Mouse (Mus musculus): ENCODE measurements at regions not wholly inside any gene's neighbourhood (a gene's known extent, or its start where the extent isn't known, plus 50 kb on each side); places are given as distances from the start of the nearest gene placed in this dataset.

DNA sequence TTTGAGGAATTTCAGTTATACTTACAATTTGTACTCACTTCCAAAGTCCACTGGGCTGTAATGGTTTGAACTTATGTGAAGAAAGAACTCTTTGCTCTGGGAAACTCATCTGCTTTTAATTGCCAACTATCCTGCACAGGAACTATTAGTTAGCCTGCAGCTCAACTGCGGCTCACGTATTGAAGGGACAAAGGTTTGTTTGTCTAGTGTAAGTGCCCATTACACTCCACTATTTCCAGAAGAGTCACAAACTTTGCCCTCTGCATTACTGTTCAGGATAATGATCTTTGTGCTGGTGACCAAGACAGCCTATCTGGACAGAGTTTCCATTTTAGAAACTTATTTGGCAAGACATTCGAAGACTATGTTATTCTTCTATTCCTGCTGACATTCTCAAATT, 74.5 kb downstream of the Slc10a2 start:
- in situ Hi-C loops (cut with MboI, MseI): no loop called here

DNA sequence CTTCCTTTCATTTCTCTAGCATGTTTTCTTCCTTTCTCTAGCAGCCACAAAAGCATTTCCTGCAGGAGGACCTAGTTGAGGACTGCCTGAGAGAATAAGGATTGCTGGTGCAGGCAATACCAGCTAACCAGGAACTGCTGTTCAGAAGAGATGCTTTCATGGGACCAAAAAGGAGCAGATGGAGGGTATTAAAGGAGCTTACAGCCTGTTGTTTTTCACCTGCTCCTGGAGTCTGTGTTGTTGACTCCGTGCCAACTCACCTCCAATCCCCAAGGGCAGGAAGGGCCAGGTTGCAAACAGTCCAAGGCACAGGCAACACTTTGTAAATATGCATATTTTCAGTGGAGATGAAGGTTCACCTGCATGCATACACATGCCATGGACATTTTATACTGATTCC, 92.8 kb downstream of the Slc10a2 start:
- in situ Hi-C loops (cut with MboI, MseI): no loop called here

DNA sequence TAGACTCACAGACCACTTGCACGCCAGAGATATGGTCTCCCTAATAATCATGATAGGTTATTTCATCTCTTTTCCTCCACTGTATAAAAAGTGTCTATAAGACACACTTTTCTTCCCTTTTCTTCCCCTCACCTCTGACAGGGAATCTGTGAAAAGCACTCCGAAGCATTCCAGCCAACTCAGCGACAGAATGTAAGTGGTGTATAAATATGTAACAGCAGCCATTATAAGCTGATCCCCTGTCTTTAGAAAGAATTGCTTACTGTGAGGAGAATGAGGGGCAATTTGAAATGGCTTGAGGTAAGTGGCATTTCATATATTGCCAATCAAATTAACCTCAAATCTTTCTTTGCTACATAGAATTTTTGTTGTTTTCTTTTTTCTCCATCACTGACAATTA, 93.4 kb downstream of the Slc10a2 start:
- in situ Hi-C loops (cut with MboI, MseI): no loop called here

DNA sequence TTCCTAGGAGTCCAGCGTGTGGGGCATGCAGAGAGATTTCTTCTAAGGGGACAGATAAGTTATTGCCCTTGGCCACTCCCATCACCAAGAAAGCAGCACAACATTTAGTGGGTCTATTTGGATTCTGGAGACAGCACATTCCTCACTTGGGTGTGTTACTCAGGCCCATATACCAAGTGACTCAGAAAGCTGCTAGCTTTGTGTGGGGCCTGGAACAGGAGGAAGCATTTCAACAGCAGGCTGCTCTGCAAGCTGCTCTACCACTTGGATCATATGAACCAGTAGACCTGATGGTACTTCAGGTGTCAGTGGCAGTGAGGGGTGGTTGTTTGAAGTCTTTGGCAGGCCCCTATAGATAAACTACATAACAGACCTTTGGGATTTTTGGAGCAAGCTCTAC, 101.8 kb downstream of the Slc10a2 start:
- in situ Hi-C loops (cut with MboI, MseI): loop anchor here in 1 of 2 experiments (5.0 kb wide), 1 partner anchor 374 kb away; no protein-coding TSS in a partner anchor

All from T-helper 17 cell (primary cell).